Mouse (Mus musculus) intestine, embryonic 14.5 days (tissue): ENCODE measurements around the gene Sfxn5. TPM values are rescaled to one million over a fixed set of nuclear protein-coding genes. Genes with fewer than 3 reads are reported as not detected.

Experiments used
- ATAC-seq: fragments of 200-750 bp; cut with Nextera tagmentation; replicated peaks from 2 replicates; pipeline ENCODE4 v1.8.0; 2017; ENCODE audit warnings: low read depth, moderate number of reproducible peaks, moderate TSS enrichment, moderate library complexity; ENCODE audit not compliant: low FRiP score, low TSS enrichment
- DNase-seq: peaks from one replicate; pipeline ENCODE4 v3.0.0-alpha.2; 2018; ENCODE audit warnings: low spot score
- H3K27ac ChIP-seq: fragments of 300-500 bp; sonication (generic); 2 replicates; pipeline ENCODE4 v1.5.1; 2014; ENCODE audit warnings: low read depth, mild to moderate bottlenecking, control low read depth
- H3K27me3 ChIP-seq: fragments of 300-500 bp; sonication (generic); replicated peaks from 2 replicates; pipeline ENCODE4 v1.6.1; 2014; ENCODE audit warnings: low read length, control low read depth; ENCODE audit not compliant: control insufficient read depth, insufficient read depth
- H3K36me3 ChIP-seq: fragments of 300-500 bp; sonication (generic); 2 replicates; pipeline ENCODE4 v1.6.1; 2014; ENCODE audit warnings: low read length, control low read depth; ENCODE audit not compliant: control insufficient read depth, insufficient read depth
- H3K4me1 ChIP-seq: fragments of 300-500 bp; sonication (generic); replicated peaks from 2 replicates; pipeline ENCODE4 v1.6.1; 2014; ENCODE audit warnings: low read length, control low read depth, mixed read lengths; ENCODE audit not compliant: control insufficient read depth, insufficient read depth
- H3K4me2 ChIP-seq: fragments of 300-500 bp; sonication (generic); 2 replicates; pipeline ENCODE4 v1.6.1; 2014; ENCODE audit warnings: low read length
- H3K4me3 ChIP-seq: fragments of 300-500 bp; sonication (generic); 2 replicates; pipeline ENCODE4 v1.5.1; 2014; ENCODE audit warnings: low read depth, low read length, control low read depth, mixed read lengths
- H3K9ac ChIP-seq: fragments of 300-500 bp; sonication (generic); 2 replicates; pipeline ENCODE4 v1.6.1; 2014; ENCODE audit warnings: mild to moderate bottlenecking, low read length
- H3K9me3 ChIP-seq: fragments of 300-500 bp; sonication (generic); 2 replicates; pipeline ENCODE4 v1.6.1; 2016; ENCODE audit warnings: low read length, control low read depth; ENCODE audit not compliant: control insufficient read depth
- WGBS: fragments of 180-500 bp; shearing (Covaris S2); extraction: QIAGEN DNeasy Blood & Tissue Kit; methylation state at CpG from one replicate; pipeline ENCODE4 v1.1.7; 2014; 5-methylcytosine and 5-hydroxymethylcytosine counted together
- polyA plus RNA-seq: library from polyadenylated mRNA; unstranded; fragments of >200 nt; fragmentation: Nextera tagmentation; extraction: Ambion mirVana; gene quantifications from 2 replicates; pipeline ENCODE4 v1.2.1, GENCODE M21; 2014

Sfxn5 gene
- polyA plus RNA-seq, 1 experiment from 2014 or later: 8.3 TPM

- Histone ChIP-seq H3K4me3 (no peak overlapping the region), H3K36me3 (no peaks in the 10 kb centered on the region), H3K9ac (no peak overlapping the region), H3K9me3 (no peaks in the 10 kb centered on the region), H3K4me2 (no peak overlapping the region), H3K27me3 (no peaks in the 10 kb centered on the region), H3K27ac (no peak overlapping the region), H3K4me1 (no peaks in the 10 kb centered on the region)
- no peak for ATAC-seq
- no peak for DNase-seq
- 71% methylated on average over 6 of the region's 6 CpGs for WGBS
These were observed 12.8 kb downstream of the Sfxn5 start for GRCm38 (mm10) chr6:85320445-85320866.

GRCm38 (mm10) chr6:85316211-85316610 is 17.0 kb downstream of the Sfxn5 start:
- no peaks in the 10 kb centered on the region for H3K27me3 ChIP-seq
- H3K9ac ChIP-seq: no peak overlapping the region
- H3K36me3 ChIP-seq: no peaks in the 10 kb centered on the region
- WGBS: 92% methylated on average over 2 of the region's 2 CpGs
- no peak overlapping the region for H3K4me2 ChIP-seq
- DNase-seq (no peak), ATAC-seq (no peak)
- H3K4me1 ChIP-seq: no peaks in the 10 kb centered on the region
- H3K9me3 ChIP-seq: no peaks in the 10 kb centered on the region
- no peak overlapping the region for H3K27ac ChIP-seq
- no peak overlapping the region for H3K4me3 ChIP-seq

- no peak overlapping the region for H3K4me2 ChIP-seq
- no peaks in the 10 kb centered on the region for H3K36me3 ChIP-seq
- 47% methylated on average over 9 of the region's 9 CpGs for WGBS
- no peaks in the 10 kb centered on the region for H3K9me3 ChIP-seq
- H3K27ac ChIP-seq: no peak overlapping the region
- DNase-seq (no peak), ATAC-seq (no peak)
- H3K4me1 ChIP-seq: no peaks in the 10 kb centered on the region
- no peak overlapping the region for H3K9ac ChIP-seq
- H3K27me3 ChIP-seq: no peaks in the 10 kb centered on the region
- H3K4me3 ChIP-seq: no peak overlapping the region
These were observed 19.0 kb downstream of the Sfxn5 start for GRCm38 (mm10) chr6:85314064-85314798.

GRCm38 (mm10) chr6:85307894-85308293 is 25.3 kb downstream of the Sfxn5 start:
- no peak overlapping the region for H3K27ac ChIP-seq
- ATAC-seq (no peak), DNase-seq (no peak)
- 84% methylated on average over 4 of the region's 4 CpGs for WGBS
- no peaks in the 10 kb centered on the region for H3K36me3 ChIP-seq
- no peak overlapping the region for H3K4me2 ChIP-seq
- H3K27me3 ChIP-seq: no peaks in the 10 kb centered on the region
- no peak overlapping the region for H3K4me3 ChIP-seq
- H3K9me3 ChIP-seq: no peaks in the 10 kb centered on the region
- H3K9ac ChIP-seq: no peak overlapping the region
- no peaks in the 10 kb centered on the region for H3K4me1 ChIP-seq

GRCm38 (mm10) chr6:85306375-85306774 is 26.8 kb downstream of the Sfxn5 start:
- DNase-seq (no peak), ATAC-seq (no peak)
- Histone ChIP-seq H3K4me3 (no peak overlapping the region), H3K9me3 (no peaks in the 10 kb centered on the region), H3K9ac (no peak overlapping the region), H3K36me3 (no peaks in the 10 kb centered on the region), H3K27ac (no peak overlapping the region), H3K4me2 (no peak overlapping the region), H3K27me3 (no peaks in the 10 kb centered on the region), H3K4me1 (no peaks in the 10 kb centered on the region)
- WGBS: 77% methylated on average over 3 of the region's 3 CpGs

- Histone ChIP-seq H3K4me1 (no peaks in the 10 kb centered on the region), H3K4me2 (no peak overlapping the region), H3K27ac (no peak overlapping the region), H3K4me3 (no peak overlapping the region), H3K9ac (no peak overlapping the region), H3K27me3 (no peaks in the 10 kb centered on the region), H3K9me3 (no peaks in the 10 kb centered on the region), H3K36me3 (no peaks in the 10 kb centered on the region)
- no peak for DNase-seq
- ATAC-seq: no peak
These were observed 27.4 kb downstream of the Sfxn5 start for GRCm38 (mm10) chr6:85305826-85306225.

- DNase-seq (no peak), ATAC-seq (no peak)
- H3K27ac ChIP-seq: no peak overlapping the region
- H3K9ac ChIP-seq: no peak overlapping the region
- WGBS: 90% methylated on average over 5 of the region's 5 CpGs
- H3K9me3 ChIP-seq: no peaks in the 10 kb centered on the region
- H3K36me3 ChIP-seq: no peaks in the 10 kb centered on the region
- H3K4me1 ChIP-seq: no peaks in the 10 kb centered on the region
- no peak overlapping the region for H3K4me2 ChIP-seq
- H3K27me3 ChIP-seq: no peaks in the 10 kb centered on the region
- H3K4me3 ChIP-seq: no peak overlapping the region
These were observed 28.3 kb downstream of the Sfxn5 start for GRCm38 (mm10) chr6:85304966-85305365.

- Histone ChIP-seq H3K4me1 (no peaks in the 10 kb centered on the region), H3K9me3 (no peaks in the 10 kb centered on the region), H3K36me3 (no peaks in the 10 kb centered on the region), H3K9ac (no peak overlapping the region), H3K27me3 (no peaks in the 10 kb centered on the region), H3K27ac (no peak overlapping the region), H3K4me3 (no peak overlapping the region), H3K4me2 (no peak overlapping the region)
- 72% methylated on average over 3 of the region's 3 CpGs for WGBS
- DNase-seq: no peak
- no peak for ATAC-seq
These were observed 30.7 kb downstream of the Sfxn5 start for GRCm38 (mm10) chr6:85302326-85303055.
